Mouse (Mus musculus): ENCODE data around the gene Gm28042. TPM values are rescaled to one million over a fixed set of nuclear protein-coding genes. Genes with fewer than 3 reads are reported as not detected.
A peak's percentile ranks its signal among the peaks of the same experiment; 100 is the strongest.

Gene Gm28042
- polyA plus RNA-seq, 1 experiment, result 2.9 TPM

DNA sequence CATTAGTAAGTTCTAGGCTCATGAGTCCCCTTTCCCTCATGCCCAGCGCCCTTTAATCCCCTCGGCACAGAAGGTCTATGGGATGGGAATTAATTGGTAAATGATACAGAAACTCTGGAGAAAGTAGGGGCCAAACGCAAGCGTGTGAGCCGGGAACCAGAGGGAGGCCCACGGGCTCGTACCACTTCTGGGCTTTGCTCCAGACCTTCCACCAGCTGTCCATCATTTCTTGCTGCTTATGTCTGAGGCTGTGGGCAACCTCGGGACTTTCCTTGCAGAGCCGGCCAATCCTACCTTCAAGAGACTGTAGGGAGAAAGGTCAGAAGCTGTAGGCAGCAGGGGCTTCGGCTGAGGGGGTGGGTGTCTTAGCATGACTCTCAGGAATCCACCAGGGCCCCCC is 28.6 kb downstream of the Gm28042 start:
- DNase-seq (ENCODE audit: extremely low spot score in 1 of 2, low spot score in 1 of 2), result no peak

DNA sequence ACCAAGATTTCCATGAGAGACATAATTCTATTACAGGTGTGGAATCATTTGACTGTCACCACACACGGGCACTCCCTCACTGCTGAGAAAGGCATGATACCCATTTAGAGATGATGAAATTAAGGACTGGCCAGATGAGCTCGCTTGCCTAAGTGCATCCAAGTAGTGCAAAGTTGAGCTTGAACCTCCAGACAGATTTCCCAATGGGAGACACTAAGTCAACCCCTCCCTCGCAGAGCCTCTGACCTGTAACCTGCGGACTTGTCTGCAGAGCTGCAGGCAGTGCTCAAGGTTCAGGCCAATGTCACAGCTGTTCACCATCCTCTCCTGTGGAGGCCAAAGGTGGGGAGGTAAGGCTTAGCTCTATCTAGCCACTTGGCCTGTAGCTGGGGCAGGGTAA is 31.5 kb downstream of the Gm28042 start:
- no peak for DNase-seq (ENCODE audit: extremely low spot score in 1 of 2, low spot score in 1 of 2)

DNA sequence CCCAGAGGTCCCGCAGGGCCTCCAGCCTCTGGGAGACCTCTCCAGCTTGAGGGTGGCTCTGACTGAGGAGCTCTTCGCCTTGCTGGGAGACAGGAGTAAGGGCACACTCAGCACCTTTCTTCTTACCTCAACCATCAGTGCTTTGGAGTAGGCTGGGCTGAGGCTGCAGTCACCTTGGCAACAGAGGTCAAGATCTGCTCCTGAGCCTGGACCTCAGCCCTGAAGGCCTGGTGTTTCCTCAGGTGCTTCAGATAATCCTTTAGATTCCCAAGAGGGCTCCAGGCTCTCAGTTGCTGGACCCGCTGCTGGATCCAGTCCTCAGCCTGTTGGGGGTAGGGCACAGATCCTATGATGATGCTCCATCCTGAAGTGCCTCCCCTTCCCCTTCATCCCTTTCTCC is 32.2 kb downstream of the Gm28042 start:
- no peak for DNase-seq (ENCODE audit: extremely low spot score in 1 of 2, low spot score in 1 of 2)

DNA sequence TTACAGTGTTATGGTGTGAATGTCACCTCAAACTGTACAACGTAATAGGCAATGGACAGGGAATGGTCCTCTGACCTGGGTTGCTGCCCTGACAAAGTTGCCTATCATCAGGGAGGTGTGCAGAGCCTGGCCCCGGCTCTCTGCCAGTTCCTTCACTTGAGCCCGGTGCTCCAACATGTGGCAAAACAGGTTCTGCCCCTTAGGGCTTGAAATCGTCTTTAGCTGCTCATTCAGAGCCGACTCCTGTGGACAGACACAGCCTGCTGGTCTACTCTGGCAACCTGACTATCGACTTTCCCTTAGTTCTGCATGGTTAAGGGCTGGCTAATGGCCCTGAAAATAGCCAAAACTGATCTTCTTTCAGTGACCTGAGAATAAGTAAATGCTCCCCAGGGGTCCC is 32.9 kb downstream of the Gm28042 start:
- DNase-seq (ENCODE audit: extremely low spot score in 1 of 2, low spot score in 1 of 2), result no peak

DNA sequence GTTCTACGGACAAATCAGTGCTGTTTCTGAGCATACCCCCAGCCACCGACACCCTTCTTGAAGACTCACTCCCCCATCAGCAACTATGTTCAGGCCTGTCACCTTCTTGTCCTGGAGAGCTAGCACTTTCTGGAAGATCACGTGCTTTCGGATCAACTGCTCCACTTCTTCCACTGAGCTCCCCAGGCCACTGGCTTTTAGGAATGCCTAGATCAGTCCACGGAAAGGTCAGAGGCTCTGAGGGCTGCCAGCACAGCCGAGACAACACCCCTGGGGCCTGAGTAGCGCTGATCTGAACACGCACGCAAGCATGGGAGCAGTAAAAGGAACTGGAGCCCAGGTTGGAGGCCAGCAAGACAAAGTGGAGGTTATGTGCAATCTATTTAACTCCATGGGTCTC is 33.4 kb downstream of the Gm28042 start:
- DNase-seq (ENCODE audit: extremely low spot score in 1 of 2, low spot score in 1 of 2), result no peak

DNA sequence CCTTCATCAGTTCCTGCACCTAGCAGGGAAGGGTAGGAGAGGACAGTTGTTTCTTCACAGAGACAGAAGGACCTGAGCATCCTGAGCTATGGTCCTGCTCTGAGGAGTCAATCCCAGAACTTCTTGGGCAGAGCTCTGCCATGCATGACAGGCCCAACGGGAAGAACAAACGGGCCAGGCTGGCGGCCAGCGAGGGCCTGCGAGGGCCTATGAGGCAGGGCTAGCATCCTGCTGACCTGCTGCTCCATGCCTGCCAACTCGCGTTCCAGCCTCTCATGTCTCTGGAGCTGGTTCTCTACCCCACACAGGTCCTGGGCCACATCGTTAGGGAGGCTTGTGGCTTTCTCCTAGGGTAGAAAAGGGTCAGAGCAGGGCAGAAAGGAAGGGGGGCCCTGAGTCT is 35.0 kb downstream of the Gm28042 start:
- DNase-seq (ENCODE audit: extremely low spot score in 1 of 2, low spot score in 1 of 2), result no peak

DNA sequence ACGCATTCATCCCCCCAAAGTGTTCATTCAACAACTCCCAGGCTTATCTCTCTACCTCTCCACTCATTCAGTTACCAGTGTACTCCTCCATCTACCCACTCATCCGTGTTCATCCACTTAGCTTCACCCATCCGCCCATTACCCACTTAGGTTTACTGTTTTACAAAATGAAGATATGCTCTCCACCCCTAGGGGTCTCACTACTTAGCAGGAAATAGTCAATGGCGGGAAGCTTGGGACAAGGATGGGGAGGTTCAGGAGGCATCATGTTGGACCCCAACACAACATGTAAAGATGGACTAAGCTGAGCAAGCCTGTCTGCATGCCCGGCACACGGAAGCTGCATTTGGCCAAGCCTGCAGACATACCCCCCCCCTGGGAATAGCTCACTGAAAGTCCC is 37.3 kb downstream of the Gm28042 start:
- no peak for DNase-seq (ENCODE audit: extremely low spot score in 1 of 2, low spot score in 1 of 2)

DNA sequence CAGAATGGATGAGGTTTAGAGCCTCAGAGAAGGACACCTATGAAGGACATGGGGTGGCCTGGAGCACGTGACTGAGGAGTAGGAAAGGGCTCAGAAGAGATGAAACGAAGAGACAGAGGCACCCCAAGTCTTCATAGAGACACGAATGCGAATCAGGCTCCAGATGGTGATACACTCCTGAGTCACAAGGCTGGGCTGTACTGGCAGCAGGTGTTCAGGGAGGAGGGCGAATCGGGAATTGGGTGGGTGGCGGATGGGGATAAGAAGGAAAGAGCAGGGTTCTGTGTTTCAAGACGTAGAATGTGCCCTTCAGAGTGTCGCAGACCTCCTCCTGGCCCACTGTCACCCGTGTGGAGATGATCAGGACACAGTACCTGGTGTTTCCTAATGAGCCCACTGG is 38.0 kb downstream of the Gm28042 start:
- peak in 1 of 2 experiments; percentile 51 for DNase-seq (ENCODE audit: extremely low spot score in 1 of 2, low spot score in 1 of 2)

DNA sequence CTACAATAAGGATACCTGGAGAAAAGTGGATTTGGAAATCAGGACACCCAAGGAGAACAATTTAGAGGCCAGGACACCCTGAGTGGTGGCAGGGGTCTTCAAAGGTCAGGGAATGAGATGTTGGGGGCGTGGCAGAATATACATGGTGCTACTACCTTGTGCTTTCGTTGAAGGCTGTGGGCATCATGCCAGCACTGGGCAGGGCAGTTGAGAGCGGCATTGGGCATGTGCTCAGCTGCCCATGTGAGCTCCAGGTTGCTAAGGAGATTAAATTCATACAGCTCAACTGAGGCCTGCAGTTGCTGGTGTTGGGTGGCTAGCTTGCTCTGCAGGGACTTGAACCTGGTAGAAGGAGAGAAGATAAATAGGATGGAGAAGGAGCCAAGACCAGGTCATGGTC is 38.9 kb downstream of the Gm28042 start:
- DNase-seq (ENCODE audit: extremely low spot score in 1 of 2, low spot score in 1 of 2), result no peak

DNA sequence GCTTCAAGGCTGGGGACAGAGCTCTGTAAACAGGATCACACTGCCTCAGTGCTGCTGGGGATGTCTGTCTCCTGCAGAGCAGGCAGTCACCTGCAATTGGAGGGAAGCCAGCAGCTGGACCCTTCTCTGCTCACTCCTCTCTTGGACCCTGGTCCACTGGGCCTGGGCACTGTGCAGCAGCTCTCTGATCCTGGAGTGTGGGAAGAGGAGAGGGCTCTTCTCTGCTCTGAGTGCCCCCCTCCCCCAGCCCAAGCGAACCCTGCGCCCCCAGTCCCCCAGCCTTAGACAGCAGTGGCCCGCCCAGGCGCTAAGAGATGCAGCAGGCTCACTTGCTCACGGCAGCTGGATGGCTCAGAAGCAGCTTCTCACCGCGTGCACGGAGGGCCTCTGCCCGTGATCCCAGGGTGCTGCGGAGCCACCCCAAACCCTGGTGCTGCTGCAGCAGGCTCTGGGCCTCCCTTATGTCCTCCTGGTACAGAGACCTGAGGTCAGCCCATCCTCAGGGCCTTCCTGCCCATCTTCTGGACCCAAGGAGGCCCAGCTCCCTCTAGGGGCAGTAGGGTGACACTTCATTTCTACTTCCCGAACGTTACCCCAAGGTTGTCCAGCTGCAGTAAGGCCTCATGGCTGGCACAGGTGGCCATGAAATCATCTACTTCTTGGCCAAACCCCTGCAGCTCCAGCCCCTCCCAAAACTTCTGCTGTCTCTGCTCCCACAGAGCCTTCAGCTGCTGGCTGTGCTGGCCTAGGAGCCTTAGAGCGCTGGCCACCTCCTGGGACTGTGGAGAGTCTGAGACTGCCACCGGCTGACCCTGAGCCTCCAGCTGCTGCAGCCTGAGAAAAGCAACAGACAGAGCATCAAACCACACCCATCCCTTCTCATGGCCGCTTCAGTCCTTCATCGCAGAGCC is 41.5 kb downstream of the Gm28042 start:
- no peak for DNase-seq (ENCODE audit: extremely low spot score in 1 of 2, low spot score in 1 of 2)

DNA sequence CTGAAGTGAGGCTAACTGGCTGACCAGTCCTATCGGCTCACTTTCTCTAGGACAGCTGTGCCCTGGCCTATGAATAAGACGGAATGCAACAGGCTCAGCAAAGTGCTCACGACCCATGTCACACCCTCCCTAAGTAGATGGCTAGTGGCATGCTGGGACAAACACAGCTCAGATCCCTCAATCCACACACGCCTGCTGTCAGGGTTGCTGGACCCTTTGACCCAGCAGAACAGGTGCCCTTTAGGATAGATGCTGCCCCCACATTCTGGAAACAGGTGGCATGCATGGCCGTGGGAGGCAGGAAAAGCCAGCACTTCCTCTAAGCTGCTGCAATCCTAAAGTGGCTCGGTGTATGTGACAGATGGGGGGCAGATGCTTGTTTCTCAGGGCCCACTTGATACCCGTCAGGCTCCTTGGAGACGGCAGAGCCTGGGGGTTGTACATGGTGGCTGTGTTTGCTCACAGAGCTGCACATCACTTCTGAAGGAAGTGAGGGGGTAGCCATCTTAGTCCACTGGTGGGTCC is 42.2 kb downstream of the Gm28042 start:
- peak; percentile 69 to 84 for DNase-seq (ENCODE audit: extremely low spot score in 1 of 2, low spot score in 1 of 2)

DNA sequence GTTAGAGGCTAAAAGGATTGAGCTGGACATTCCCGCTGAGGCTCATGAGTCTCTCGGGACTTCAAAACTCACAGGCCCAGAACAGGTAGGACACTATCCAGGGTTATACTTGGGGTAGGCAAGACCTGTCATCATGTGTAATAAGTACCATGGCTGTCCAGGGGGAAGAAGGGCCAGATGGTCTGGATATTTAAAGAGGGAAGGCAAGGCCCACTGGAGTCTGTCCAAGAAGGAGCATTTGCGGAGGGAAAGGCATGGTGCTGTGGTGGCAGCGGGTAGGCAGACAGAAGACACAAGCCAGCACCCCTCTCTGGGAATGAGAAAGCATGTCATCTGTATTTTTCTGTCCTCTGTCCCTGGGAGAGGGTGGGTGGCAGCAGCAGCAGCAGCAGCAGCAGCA is 46.8 kb downstream of the Gm28042 start:
- DNase-seq (ENCODE audit: extremely low spot score in 1 of 2, low spot score in 1 of 2), result no peak

DNA sequence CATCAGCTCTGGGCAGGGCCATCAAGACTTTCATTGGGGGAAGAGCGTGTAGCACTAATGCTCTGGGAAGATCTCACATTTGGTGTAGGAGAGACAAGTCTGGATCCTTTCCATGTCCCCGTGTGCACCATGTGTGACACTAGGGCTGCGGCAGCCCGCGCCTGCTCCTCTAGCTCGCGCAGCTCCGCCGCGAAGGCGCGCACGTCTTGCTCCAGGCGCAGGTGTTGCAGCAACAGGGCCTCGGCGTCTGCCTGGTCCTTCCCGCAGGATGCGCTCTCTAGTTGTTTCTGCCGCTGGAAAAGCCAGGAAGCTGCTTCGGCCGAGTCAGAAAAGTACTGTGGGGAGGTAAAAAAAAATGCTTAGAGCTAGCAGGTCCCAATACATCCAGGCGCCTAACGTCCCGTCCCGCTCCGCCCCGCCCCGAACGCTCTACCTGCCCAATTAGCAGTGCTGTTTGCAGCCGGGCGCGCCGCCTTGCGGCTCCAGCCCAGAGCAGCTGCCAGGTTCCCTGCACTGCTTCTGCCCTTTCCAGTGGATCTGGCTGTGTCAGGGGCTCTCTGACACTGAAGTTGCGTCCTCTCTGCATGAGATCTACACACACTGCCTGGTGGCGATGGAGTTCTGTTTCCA is 48.9 kb downstream of the Gm28042 start:
- peak in 1 of 2 experiments; percentile 56 for DNase-seq (ENCODE audit: extremely low spot score in 1 of 2, low spot score in 1 of 2)

DNA sequence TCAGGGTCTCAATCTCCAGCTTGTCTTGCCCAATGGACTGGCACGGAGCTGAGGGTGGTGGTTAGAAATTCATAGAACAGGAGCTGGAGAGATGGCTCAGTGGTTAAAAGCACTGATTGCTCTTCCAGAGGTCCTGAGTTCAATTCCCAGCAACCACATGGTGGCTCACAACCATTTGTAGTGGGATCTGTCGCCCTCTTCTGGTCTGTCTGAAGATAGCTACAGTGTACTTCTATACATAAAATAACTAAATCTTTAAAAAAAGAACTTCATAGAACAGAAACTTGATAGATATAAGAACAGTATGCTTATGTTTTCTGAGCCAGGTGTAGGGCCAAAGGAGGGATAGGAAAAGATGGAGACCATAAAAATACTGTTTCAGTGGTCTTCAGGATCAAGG is 55.1 kb downstream of the Gm28042 start:
- no peak for DNase-seq (ENCODE audit: extremely low spot score in 1 of 2, low spot score in 1 of 2)

DNA sequence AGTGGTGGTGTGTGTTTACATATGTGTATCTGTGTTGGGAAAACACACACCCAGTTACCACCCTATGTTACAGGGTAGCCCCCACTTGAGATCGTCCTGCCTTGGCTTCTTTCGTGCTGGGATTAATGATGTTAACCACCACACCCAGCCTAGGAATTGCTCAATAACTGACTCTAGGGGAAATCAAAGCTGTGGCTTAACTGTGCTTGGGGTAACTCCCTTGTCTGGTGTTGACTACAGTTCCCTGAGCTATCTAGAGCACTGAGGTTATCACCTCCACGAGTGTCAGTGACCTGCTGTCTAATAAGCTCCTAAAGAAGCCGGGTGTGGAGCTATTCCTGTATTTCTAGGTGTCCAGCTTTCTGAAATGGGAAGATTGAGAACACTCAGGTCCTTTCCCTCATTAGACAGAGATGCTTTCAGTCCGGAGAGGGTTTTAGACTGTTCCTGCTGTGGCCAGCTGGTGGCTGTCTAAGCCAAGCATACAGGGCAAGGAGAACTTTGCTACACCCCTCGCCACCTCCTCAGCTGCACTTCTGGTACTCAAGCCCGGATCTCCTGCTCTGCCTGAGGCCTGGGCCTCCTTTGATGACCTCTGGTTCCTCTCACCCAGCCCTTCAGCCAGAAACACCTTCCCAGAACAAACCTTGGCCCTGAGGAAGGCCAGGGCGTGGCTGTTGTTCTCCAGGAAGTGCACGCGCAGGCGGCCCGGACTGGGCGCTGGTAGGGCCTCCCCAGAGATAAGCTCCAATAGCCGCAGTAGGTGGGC is 57.5 kb downstream of the Gm28042 start:
- DNase-seq (ENCODE audit: extremely low spot score in 1 of 2, low spot score in 1 of 2), result peak in 1 of 2 experiments; percentile 51

DNA sequence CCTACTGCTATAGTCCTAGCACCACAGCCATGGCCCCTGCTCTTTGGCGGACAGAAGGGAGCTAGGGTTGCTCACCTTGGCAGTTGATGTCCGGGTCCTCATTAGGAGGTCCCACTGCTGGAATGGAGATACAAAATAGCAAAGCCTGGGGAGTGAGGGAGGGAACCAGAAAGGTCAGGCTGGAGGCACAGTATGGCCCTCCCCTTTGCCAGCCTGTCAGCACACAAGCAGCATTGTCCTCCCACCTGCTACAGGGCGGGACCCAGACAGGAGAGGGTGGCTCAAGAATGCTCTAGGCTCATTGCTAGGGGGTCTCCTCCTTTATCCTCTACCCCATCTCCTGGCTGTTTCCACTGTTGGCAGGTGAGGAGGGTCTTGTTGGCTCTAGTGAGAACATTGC is 58.7 kb downstream of the Gm28042 start:
- DNase-seq (ENCODE audit: extremely low spot score in 1 of 2, low spot score in 1 of 2), result no peak

DNA sequence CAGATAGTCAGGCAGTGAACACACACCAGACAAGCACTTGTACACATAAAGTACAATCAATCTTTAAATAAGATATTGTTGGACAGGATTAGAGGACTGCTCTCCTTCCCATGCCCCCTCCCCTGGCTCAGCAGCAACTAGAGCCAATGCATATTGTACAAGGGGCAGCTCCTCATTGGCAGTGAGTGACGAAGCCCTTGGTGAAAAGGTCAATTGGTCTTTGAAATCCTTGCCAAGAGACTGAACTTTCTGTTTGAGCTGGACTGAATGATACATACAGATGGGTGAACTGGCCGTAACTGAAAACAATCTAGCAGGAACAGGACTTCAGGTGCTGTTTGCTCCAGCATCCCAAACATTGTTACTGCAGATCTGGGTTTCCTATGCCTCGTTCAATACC is 60.1 kb downstream of the Gm28042 start:
- no peak for DNase-seq (ENCODE audit: extremely low spot score in 1 of 2, low spot score in 1 of 2)

DNA sequence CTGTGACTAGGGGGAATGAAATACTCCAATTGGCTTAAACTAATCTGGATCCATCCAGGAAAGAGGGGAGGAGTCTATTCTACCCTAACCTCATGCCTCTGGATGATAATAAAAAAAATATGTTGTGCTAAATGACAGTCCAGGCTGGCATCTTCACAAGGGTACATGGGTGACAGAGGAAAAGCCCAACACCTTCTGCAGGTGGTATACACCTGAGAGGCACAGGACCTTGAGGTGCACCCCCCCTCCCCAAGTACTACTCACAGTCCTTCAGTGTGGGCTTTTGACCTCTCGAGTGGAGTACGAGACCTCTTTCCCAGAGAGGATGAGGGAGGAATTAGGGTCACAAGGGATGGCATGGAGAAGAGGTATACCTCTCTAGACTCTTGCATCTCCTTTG is 60.6 kb downstream of the Gm28042 start:
- DNase-seq (ENCODE audit: extremely low spot score in 1 of 2, low spot score in 1 of 2), result no peak

DNA sequence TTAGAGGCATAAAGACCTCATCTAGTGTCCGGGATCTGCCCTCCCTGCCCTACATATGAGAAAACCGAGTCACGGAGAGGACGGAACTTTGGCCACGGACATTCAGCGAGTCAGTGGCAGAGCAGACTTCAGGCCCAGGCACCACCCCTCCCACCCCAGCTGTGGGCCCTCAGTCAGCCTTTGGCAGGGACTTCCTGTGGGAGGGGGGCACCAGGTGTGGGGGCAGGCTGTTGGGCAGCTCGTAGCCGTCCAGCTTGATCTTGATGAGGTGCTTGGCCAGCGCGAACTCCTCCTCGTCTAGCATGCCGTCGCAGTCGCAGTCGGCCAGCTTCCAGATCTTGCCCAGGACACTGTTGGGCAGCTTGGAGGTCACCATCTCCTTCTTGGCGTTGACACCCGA is 63.7 kb downstream of the Gm28042 start:
- DNase-seq (ENCODE audit: extremely low spot score in 1 of 2, low spot score in 1 of 2), result no peak
